Mouse (Mus musculus) adrenal gland (tissue): ENCODE measurements around the gene Itih1.

Experiments
- intact Hi-C: fragments of 180-260 bp; cut with DNase I; formaldehyde crosslinking; loops from one replicate; pipeline ENCODE4 v1.15.1; 2025
- long read RNA-seq, 2 experiments: library from polyadenylated mRNA; unstranded; transcript quantifications; one replicate each; pipeline ENCODE4 v2.0.0; 2020; ENCODE audit warnings: borderline replicate concordance in 1 of 2; ENCODE audit not compliant: insufficient replicate concordance in 1 of 2

Itih1 gene
- long read RNA-seq, experiment 1: 0 reads
- long read RNA-seq, experiment 2: 0 reads

GRCm38 (mm10) chr14:30943038-30943437 lies at the start of gene Itih1:
Gene Itih1 (minus strand): TSS chr14:30943289.
- intact Hi-C loops: loop anchor here (5.0 kb wide), 2 partner anchors 56 to 76 kb away; partner anchors contain the start of gene Itih4

DNA sequence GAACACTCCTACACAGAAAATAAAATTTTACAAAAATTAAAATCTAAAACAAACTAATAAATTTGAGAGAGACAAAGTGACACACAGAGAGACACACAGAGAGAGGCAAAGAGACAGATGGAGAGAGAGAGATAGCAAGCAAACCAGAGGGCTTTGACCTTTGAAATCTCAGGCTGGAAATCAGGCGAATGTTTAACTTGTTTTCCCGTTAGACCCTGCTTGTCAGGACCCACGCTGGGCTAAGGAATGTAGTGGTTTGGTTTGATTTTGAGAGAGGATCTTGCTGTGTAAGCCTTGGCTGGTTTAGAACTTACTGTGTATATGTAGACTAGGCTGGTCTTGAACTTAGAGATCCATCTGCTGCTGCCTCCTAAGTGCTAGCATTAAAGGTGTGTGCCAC lies 33.1 kb upstream of the Itih1 start:
- intact Hi-C loops: no loop called here

GRCm38 (mm10) chr14:30974204-30974603 lies 31.1 kb upstream of the Itih1 start:
- intact Hi-C loops: no loop called here

GRCm38 (mm10) chr14:30960366-30960765 lies 17.3 kb upstream of the Itih1 start:
- intact Hi-C loops: no loop called here

DNA sequence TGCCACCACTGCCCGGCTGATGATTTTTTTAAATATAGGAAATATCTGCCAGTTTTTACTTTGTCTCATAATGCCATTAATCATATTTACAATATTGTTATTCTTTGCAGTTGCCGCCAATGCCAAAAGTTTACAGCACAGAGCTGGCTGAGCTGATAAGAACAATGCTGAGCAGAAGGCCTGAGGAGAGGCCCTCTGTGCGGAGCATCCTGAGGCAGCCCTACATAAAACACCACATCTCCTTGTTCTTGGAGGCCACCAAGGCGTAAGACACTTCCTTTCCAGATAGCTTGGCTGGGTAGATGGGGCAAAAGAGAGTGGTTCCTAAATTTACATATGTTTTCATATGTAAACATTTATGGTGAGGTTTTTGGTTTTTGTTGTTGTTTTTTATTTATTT lies 15.9 kb upstream of the Itih1 start:
- intact Hi-C loops: no loop called here

DNA sequence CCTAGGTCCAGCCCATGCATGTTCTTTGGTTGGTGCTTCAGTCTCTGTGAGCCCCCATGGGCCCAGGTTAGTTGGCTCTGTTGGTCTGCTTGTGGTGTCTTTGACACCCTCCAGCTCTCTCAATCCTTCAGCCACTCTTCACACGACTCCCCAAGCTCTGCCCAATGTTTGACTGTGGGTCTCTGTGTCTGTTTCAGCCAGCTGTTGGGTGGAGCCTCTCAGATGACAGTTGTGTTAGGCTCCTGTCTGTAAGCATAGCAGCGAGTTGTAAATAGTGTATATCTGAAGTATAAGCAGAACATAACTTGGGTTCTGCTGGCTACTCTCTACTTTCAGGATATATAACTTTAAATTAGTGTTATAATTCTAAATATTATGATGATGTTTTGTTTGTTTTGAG lies 15.4 kb upstream of the Itih1 start:
- intact Hi-C loops: no loop called here

DNA sequence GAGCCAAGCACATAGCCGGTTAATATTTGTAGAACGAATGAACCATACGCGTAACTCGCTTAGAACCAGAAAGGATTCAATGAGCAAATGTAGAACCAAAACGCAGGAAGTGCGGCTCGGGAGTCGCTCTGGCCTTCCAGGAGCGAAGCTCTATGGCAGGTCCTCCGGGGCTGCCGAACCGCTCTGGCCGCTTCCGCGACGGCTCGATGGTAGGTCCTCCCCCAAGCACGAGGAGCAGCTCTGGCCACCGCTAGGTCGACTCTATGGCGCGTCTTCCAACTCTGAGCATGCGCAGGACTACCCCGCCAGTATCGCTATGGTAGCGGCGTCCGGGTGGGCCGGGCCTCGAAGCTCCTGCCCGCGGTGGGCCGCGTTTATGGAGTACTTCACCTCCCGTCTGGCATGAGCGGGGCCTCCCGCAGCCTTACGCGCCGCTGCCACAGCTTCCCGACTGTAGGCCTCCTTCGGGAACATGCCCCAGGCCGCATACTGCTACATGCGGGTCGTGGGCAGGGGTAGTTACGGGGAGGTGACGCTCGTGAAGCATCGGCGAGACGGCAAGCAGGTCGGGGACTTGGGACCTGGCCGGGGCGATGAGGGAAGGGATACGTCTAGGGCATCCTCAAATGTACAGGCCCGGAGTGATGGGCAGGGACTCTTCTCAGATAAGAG lies 8.2 kb upstream of the Itih1 start, which contains the start of gene Nek4:
Nek4 (plus strand) TSS at position 224 of the 672 bp plus-strand sequence.
- intact Hi-C loops: no loop called here

GRCm38 (mm10) chr14:30949986-30950385 lies 6.9 kb upstream of the Itih1 start:
- intact Hi-C loops: no loop called here

DNA sequence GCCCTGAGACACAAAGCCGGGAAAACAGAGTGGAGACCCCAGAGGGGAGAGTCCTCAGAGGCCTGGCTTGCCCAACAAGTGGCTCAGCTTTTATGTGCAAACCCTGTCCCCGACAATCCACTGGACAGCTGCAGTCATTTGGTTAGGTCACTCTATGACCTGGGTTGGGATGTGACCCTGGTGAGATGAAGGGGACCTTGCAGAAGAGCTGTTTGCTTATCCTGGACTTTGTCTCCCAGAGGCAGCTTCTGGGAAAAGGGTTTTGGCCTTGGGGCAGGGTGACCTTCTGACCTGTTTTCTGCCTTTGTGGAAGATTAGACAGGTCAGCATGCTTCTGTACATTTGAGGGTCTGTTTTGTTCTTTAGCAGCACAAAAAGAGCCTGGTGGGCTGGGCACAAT lies 1.7 kb upstream of the Itih1 start:
- intact Hi-C loops: loop anchor here (5.0 kb wide), 2 partner anchors 57 to 77 kb away; partner anchors contain the start of gene Itih4

DNA sequence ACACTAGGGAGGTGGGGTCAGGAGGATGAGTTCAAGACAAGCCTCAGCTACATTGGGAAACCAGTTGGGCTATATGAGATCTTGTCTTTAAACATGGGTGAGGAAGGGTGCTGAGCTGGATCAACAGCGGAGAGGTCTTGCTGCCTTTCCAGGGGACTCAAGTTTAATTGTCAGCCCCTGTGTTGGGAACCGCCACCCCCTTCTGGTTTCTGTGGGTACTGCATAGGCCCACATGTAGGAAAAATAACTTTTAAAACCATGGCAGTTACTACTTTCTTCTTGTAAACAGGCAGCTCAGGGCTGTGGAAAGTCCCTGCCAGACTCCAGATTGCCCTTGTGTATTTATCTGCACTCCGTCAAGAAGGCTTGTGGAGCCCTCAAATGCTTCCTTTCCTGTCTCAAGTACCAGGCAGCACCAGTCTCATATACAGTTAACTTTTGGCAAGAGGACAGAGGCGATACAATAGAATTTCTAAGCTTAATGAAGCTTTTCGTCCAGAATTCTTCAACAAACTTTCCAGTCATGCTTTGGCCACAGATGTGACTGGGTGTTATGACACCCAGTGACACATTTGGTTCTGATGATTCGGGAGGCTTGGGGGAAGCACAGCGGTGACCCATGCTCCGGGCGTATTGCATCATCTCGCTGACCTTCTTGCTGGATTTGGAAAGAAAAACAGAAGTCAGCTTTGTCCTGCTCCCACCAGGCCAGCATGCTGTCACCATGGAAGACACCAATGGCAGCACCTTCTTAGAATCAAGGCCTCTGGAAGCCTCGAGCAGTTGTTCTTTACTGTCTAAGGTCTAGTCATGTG lies 978 bp upstream of the Itih1 start:
- intact Hi-C loops: loop anchor here (5.0 kb wide), 2 partner anchors 57 to 77 kb away; partner anchors contain the start of gene Itih4

DNA sequence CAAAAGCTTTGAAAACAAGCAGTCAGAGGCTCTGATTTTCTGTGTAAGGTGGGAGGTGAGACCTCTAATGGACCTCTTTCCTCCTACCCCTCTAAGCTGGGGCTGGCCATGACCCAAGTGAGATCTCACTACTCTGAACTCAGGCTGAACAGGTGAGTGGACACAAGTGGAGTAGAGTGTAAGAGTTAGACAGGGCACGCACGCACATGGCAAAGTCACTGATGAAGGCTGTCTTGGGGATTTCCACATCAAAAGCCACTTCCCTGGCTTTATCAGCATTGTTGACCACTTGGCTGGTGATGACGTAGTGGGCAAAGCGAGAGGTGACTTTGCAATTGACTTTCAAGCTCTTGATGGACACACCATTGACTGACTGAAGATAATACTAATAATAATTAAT lies 835 bp downstream of the Itih1 start:
- intact Hi-C loops: loop anchor here (5.0 kb wide), 2 partner anchors 55 to 75 kb away; partner anchors contain the start of gene Itih4

GRCm38 (mm10) chr14:30933351-30933750 lies 9.7 kb downstream of the Itih1 start:
- intact Hi-C loops: no loop called here

DNA sequence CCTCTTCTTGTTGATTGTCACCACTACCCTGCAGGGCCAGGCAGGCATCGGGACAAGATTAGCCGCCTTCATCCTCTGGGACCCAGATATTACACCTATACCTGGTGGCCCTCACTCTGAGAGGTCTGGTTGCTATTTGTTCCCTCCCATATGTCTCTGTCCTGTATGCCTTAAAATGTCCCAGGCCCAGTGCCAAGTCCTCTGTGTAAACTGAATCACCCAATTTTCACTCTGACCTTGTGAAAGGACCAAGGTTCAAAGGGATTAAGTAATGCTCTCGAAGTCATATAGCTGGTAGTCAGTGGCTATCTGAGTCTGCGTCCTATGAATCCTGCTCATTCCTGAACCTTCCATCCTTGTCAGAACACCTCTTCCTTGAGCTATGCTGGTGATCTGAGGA lies 12.7 kb downstream of the Itih1 start:
- intact Hi-C loops: no loop called here

GRCm38 (mm10) chr14:30925492-30925891 lies 17.6 kb downstream of the Itih1 start:
- intact Hi-C loops: no loop called here

- intact Hi-C loops: no loop called here
Observed at GRCm38 (mm10) chr14:30923375-30924105, 19.5 kb downstream of the Itih1 start, which contains the start of gene Itih3. Gene Itih3 (minus strand): TSS chr14:30923760.

GRCm38 (mm10) chr14:30922053-30922670 lies 20.9 kb downstream of the Itih1 start:
- intact Hi-C loops: no loop called here

- intact Hi-C loops: no loop called here
Observed at GRCm38 (mm10) chr14:30916516-30916915, 26.6 kb downstream of the Itih1 start.

- intact Hi-C loops: no loop called here
Observed at GRCm38 (mm10) chr14:30913404-30913803, 29.7 kb downstream of the Itih1 start.

DNA sequence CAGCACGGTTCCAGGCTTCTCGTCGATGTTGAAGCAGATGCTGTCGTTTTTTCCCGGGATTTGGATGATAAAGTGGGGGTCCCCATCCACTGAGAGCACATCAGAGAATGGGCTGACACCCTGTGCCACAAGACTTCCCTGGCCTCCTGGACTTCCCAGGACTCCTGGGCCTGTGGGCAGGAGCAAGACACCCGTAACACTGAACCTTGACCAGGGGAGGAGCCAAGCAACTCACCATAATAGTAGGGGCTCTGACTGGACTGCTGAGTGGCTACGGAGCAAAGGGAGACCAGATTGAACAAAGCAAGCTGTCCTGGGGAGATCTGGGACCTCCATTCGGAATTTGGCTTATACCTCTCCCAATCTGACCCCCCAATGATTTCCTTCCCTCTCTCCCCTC lies 30.4 kb downstream of the Itih1 start:
- intact Hi-C loops: no loop called here

GRCm38 (mm10) chr14:30911141-30911540 lies 31.9 kb downstream of the Itih1 start:
- intact Hi-C loops: no loop called here

DNA sequence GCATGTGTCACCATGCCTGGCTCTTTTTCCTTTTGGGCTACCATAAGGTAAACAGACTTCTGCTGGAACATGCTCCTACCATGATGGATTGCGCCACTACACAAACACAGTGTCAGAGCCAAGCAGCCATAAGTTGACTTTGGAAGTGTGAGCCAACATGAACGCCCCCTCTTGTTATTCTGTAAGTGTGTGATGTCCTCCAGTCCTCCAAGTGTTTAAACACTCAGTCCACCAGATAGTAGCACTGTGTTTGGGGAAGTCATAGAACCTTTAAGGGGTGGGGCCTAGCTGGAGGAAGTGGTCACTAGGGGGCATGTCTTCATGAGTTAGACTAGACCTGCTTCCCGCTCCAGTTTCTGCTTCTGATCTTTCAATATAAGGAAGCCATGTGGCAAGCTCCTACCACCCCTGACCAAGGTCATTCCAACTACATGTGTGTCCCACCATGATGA lies 35.2 kb downstream of the Itih1 start:
- intact Hi-C loops: no loop called here
